Mouse (Mus musculus) stomach, postnatal 0 days (tissue): ENCODE results near the gene Esf1. TPM values are rescaled to one million over a fixed set of nuclear protein-coding genes. Genes with fewer than 3 reads are reported as not detected.
"Not testable (repeated sequence)": the region's sequence is repeated elsewhere in the genome, so short reads cannot be mapped to it uniquely, and the experiment has no call there.

Experiments used
- ATAC-seq: fragments of 200-750 bp; cut with Nextera tagmentation; 2 replicates; pipeline ENCODE4 v1.8.0; 2017; ENCODE audit not compliant: low FRiP score, low TSS enrichment
- DNase-seq: peaks from one replicate; pipeline ENCODE4 v3.0.0-alpha.2; 2016; ENCODE audit warnings: low spot score
- H3K27ac ChIP-seq: fragments of 300-500 bp; sonication (generic); replicated peaks from 2 replicates; pipeline ENCODE4 v1.5.1; 2014; ENCODE audit warnings: mild to moderate bottlenecking, control low read depth
- H3K27me3 ChIP-seq: fragments of 300-500 bp; sonication (generic); 2 replicates; pipeline ENCODE4 v1.6.1; 2014; ENCODE audit warnings: low read length; ENCODE audit not compliant: control insufficient read depth, insufficient read depth
- H3K36me3 ChIP-seq: fragments of 300-500 bp; sonication (generic); 2 replicates; pipeline ENCODE4 v1.6.1; 2014; ENCODE audit warnings: low read length, mixed read lengths; ENCODE audit not compliant: control insufficient read depth, insufficient read depth
- H3K4me1 ChIP-seq: fragments of 300-500 bp; sonication (generic); replicated peaks from 2 replicates; pipeline ENCODE4 v1.6.1; 2014; ENCODE audit warnings: antibody characterized with exemption; ENCODE audit not compliant: control insufficient read depth, insufficient read depth
- H3K4me2 ChIP-seq: fragments of 300-500 bp; sonication (generic); replicated peaks from 2 replicates; pipeline ENCODE4 v1.6.1; 2014; ENCODE audit warnings: low read depth, mild to moderate bottlenecking, control low read depth, moderate library complexity
- H3K4me3 ChIP-seq: fragments of 300-500 bp; sonication (generic); 2 replicates; pipeline ENCODE4 v1.5.1; 2014; ENCODE audit warnings: low read depth, low read length, control low read depth
- H3K9ac ChIP-seq: fragments of 300-500 bp; sonication (generic); 2 replicates; pipeline ENCODE4 v1.6.1; 2014; ENCODE audit warnings: mild to moderate bottlenecking, low read length, control low read depth, mixed read lengths
- H3K9me3 ChIP-seq: fragments of 300-500 bp; sonication (generic); 2 replicates; pipeline ENCODE4 v1.6.1; 2016; ENCODE audit warnings: low read length; ENCODE audit not compliant: control insufficient read depth
- CTCF ChIP-seq: IDR thresholded peaks from 2 replicates; pipeline ENCODE4 v1.5.1; 2016; ENCODE audit warnings: antibody characterized with exemption, low read depth, mild to moderate bottlenecking, moderate library complexity
- EP300 ChIP-seq: optimal IDR thresholded peaks from 2 replicates; pipeline ENCODE3; 2016; ENCODE audit warnings: antibody characterized with exemption
- WGBS: fragments of 180-500 bp; shearing (Covaris S2); extraction: QIAGEN DNeasy Blood & Tissue Kit; methylation state at CpG from one replicate; pipeline ENCODE4 v1.1.7; 2014; 5-methylcytosine and 5-hydroxymethylcytosine counted together
- polyA plus RNA-seq: library from polyadenylated mRNA; unstranded; fragments of >200 nt; fragmentation: Nextera tagmentation; extraction: Ambion mirVana; gene quantifications from 2 replicates; pipeline ENCODE4 v1.2.1, GENCODE M21; 2015

Gene Esf1
- polyA plus RNA-seq, 1 experiment from 2014 or later: 14.1 TPM

- Histone ChIP-seq H3K9ac (no peak overlapping the region), H3K36me3 (no peaks in the 10 kb centered on the region), H3K27ac (no peak overlapping the region), H3K27me3 (no peaks in the 10 kb centered on the region), H3K4me2 (no peak overlapping the region), H3K4me3 (no peak overlapping the region), H3K4me1 (no peaks in the 10 kb centered on the region), H3K9me3 (no peaks in the 10 kb centered on the region)
- ATAC-seq (no peak), DNase-seq (no peak)
- TF ChIP-seq EP300: no peak
- TF ChIP-seq CTCF: no peak
- 59% methylated on average over 3 of the region's 3 CpGs for WGBS
These were observed 70.4 kb downstream of the Esf1 start for GRCm38 (mm10) chr2:140099971-140100370.

GRCm38 (mm10) chr2:140097131-140097591 is 73.2 kb downstream of the Esf1 start:
- ATAC-seq (peak; percentile 40; the same call in 1 of the 2 replicates), DNase-seq (no peak)
- H3K9me3 ChIP-seq: no peaks in the 10 kb centered on the region
- no peak overlapping the region for H3K9ac ChIP-seq
- H3K4me2 ChIP-seq: no peak overlapping the region
- WGBS: 72% methylated on average over 3 of the region's 3 CpGs
- no peaks in the 10 kb centered on the region for H3K36me3 ChIP-seq
- no peak overlapping the region for H3K4me3 ChIP-seq
- H3K27me3 ChIP-seq: no peaks in the 10 kb centered on the region
- no peaks in the 10 kb centered on the region for H3K4me1 ChIP-seq
- TF ChIP-seq CTCF: no peak
- TF ChIP-seq EP300: no peak
- no peak overlapping the region for H3K27ac ChIP-seq

- H3K9ac ChIP-seq: no peak overlapping the region
- no peaks in the 10 kb centered on the region for H3K9me3 ChIP-seq
- no peaks in the 10 kb centered on the region for H3K4me1 ChIP-seq
- no peaks in the 10 kb centered on the region for H3K36me3 ChIP-seq
- DNase-seq: no peak
- H3K27me3 ChIP-seq: no peaks in the 10 kb centered on the region
- no peak overlapping the region for H3K4me3 ChIP-seq
- H3K4me2 ChIP-seq: no peak overlapping the region
- no peak for ATAC-seq
- H3K27ac ChIP-seq: no peak overlapping the region
- WGBS: 90% methylated on average over 5 of the region's 5 CpGs
- TF ChIP-seq CTCF (no peak), EP300 (no peak)
These were observed 74.3 kb downstream of the Esf1 start for GRCm38 (mm10) chr2:140096034-140096433.

GRCm38 (mm10) chr2:140093433-140093832 is 76.9 kb downstream of the Esf1 start:
- no peak overlapping the region for H3K9ac ChIP-seq
- no peak overlapping the region for H3K4me2 ChIP-seq
- no peaks in the 10 kb centered on the region for H3K36me3 ChIP-seq
- ATAC-seq: no peak
- no peaks in the 10 kb centered on the region for H3K4me1 ChIP-seq
- DNase-seq: no peak
- no peak for TF ChIP-seq CTCF
- TF ChIP-seq EP300: no peak
- H3K4me3 ChIP-seq: no peak overlapping the region
- no peaks in the 10 kb centered on the region for H3K27me3 ChIP-seq
- H3K27ac ChIP-seq: no peak overlapping the region
- 89% methylated on average over 5 of the region's 5 CpGs for WGBS
- H3K9me3 ChIP-seq: no peaks in the 10 kb centered on the region

DNA sequence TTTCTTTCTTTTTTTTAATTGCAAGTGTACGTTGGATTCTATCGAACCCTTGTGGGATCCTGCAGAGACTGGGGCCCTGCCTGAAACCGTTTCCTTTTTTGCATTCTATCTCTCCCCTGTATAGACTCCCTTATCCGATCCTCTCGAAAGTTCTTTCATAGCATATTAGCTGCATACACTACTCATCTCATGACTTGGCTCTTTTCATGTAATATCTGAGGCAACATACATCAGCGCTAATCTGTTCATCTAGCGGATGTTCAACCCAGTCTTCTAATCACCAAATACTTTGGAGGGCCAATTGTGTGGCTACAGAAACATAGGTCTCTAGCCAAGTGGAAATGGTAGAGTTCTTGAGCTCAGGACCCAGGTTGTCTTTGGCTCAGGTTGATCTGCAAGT is 86.1 kb downstream of the Esf1 start:
- no peaks in the 10 kb centered on the region for H3K27me3 ChIP-seq
- DNase-seq (no peak), ATAC-seq (no peak)
- H3K9ac ChIP-seq: no peak overlapping the region
- no peak overlapping the region for H3K4me2 ChIP-seq
- H3K9me3 ChIP-seq: no peaks in the 10 kb centered on the region
- TF ChIP-seq EP300 (no peak), CTCF (no peak)
- H3K4me3 ChIP-seq: no peak overlapping the region
- no peaks in the 10 kb centered on the region for H3K36me3 ChIP-seq
- 76% methylated on average over 7 of the region's 7 CpGs for WGBS
- H3K27ac ChIP-seq: no peak overlapping the region
- H3K4me1 ChIP-seq: no peaks in the 10 kb centered on the region

DNA sequence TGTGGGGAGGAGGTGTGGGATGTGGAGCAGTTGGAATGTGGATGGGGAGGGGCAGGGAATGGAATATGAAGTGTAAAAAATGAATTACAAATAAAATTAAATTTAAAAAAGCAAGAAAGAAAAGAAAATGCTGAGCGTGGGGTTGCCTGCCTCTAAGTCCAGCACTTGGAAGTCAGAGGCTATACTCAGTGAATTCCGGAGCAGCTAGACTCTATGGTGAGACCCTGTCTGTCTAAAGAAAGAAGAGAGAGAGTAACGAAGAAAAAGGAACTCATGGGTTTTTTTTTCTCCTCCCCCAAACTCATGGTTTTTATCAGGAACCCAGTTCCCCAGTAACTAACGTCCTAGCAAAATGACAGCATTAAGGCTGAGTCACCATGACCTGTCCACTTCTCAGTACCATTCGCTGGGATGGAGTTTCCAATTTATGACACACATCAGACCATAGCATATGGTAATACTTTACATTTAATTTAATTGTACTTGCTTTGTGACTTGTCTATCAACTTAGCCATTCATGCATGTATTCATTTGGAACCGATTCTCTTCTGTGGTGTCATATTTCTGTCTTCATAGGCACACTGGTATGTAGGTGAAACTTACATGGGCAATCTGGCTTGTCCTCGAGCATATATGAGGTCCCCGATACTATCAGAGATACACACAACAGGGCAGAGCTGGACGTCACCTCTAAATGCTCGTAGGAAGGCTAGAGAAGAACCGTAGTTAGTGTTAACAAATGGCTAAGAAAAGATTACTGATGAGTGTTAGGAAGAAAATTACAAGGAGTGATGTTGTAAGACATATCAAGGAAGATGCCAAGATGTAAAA is 89.4 kb downstream of the Esf1 start:
- TF ChIP-seq EP300 (no peak), CTCF (no peak)
- Histone ChIP-seq H3K4me1 (no peaks in the 10 kb centered on the region), H3K9me3 (no peaks in the 10 kb centered on the region), H3K4me2 (no peak overlapping the region), H3K9ac (no peak overlapping the region), H3K27ac (no peak overlapping the region), H3K36me3 (no peaks in the 10 kb centered on the region), H3K27me3 (no peaks in the 10 kb centered on the region), H3K4me3 (no peak overlapping the region)
- no peak for DNase-seq
- ATAC-seq: no peak
- 86% methylated on average over 11 of the region's 11 CpGs for WGBS

DNA sequence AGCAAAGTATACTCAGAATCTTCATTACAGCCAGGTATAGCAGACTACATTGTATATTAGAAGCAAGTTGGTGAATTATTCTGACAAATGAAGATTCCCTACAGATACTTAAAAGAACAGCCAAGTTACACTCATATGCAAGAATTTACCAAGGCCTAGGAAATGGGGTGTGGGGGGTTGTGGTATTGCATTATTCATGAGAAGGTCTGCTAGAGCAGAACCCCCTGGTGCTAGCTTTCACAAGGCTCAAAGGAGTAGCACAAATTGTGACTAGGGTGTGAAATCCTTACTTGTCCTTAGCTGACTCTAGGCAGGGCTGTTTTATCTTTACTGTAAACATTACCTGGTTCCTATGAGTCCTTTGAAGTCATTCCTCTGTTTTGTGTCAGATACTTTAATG is 91.1 kb downstream of the Esf1 start:
- not testable (repeated sequence) for H3K27me3 ChIP-seq, H3K4me1 ChIP-seq, H3K36me3 ChIP-seq, H3K4me2 ChIP-seq, H3K9me3 ChIP-seq, DNase-seq, H3K27ac ChIP-seq, H3K4me3 ChIP-seq, H3K9ac ChIP-seq, ATAC-seq
